ENCODE assay signal across 8 mouse cellular contexts in genomic region chr17:14279966-14280300, GRCm38 (mm10). TPM values are rescaled to one million over a fixed set of nuclear protein-coding genes. Genes with fewer than 3 reads are reported as not detected.
DNase-seq lines count a peak whose midpoint lies in the region; ATAC-seq lines count a peak whose summit lies in the region.

No protein-coding gene starts in this region.

- intact Hi-C loops in heart, postnatal 10 days (cut with DNase I) = loop anchor here (5.0 to 10.0 kb wide), 2 partner anchors 33 to 625 kb away; no protein-coding TSS in a partner anchor

- H3K9ac ChIP-seq in heart, embryonic 13.5 days = peak overlapping the region; percentile 38
- peak overlapping the region; percentile 44 for H3K9ac ChIP-seq in embryonic facial prominence, embryonic 11.5 days (replicated peaks; ENCODE audit: low read length)
- peak overlapping the region; percentile 44 for H3K9ac ChIP-seq in hindbrain, embryonic 16.5 days (ENCODE audit: low read depth, low read length)
- peak overlapping the region; percentile 26; the same call in 1 of the 2 replicates for H3K9ac ChIP-seq in midbrain, embryonic 15.5 days

- no peak for DNase-seq in heart, postnatal 10 days
- peak; percentile 3 for DNase-seq in embryonic facial prominence, embryonic 11.5 days (ENCODE audit: low spot score)
- DNase-seq in thymus, postnatal 10 days (ENCODE audit: low spot score in 2 of 2) = no peak
- no peak for DNase-seq in cerebellum, adult 11 months
- DNase-seq in T-cell, adult 2 months (ENCODE audit: low spot score) = no peak

- no peaks in the 10 kb centered on the region for H3K36me3 ChIP-seq in heart, embryonic 13.5 days
- H3K36me3 ChIP-seq in embryonic facial prominence, embryonic 11.5 days (replicated peaks; ENCODE audit: control insufficient read depth, insufficient read depth, low read depth, low read length) = no peaks in the 10 kb centered on the region
- no peaks in the 10 kb centered on the region for H3K36me3 ChIP-seq in hindbrain, embryonic 16.5 days (ENCODE audit: control insufficient read depth, insufficient read depth, low read length)
- no peaks in the 10 kb centered on the region for H3K36me3 ChIP-seq in midbrain, embryonic 15.5 days (replicated peaks)

- no peak for ATAC-seq in heart, embryonic 13.5 days (ENCODE audit: extremely low read depth, insufficient number of reproducible peaks, low FRiP score, low TSS enrichment)
- ATAC-seq in embryonic facial prominence, embryonic 11.5 days (replicated peaks; ENCODE audit: insufficient number of reproducible peaks, low FRiP score, low TSS enrichment, low read depth) = no peak
- peak; percentile 13; the same call in 1 of the 2 replicates for ATAC-seq in hindbrain, embryonic 16.5 days
- ATAC-seq in midbrain, embryonic 15.5 days (replicated peaks) = peak; percentile 25; the same call in 1 of the 2 replicates

- H3K27ac ChIP-seq in heart, embryonic 13.5 days (replicated peaks) = no peak overlapping the region
- no peak overlapping the region for H3K27ac ChIP-seq in embryonic facial prominence, embryonic 11.5 days (replicated peaks; ENCODE audit: low read depth, low read length)
- no peak overlapping the region for H3K27ac ChIP-seq in hindbrain, embryonic 16.5 days (ENCODE audit: low read depth, low read length)
- no peak overlapping the region for H3K27ac ChIP-seq in midbrain, embryonic 15.5 days

- peak overlapping the region; percentile 58 for H3K4me3 ChIP-seq in heart, embryonic 13.5 days
- H3K4me3 ChIP-seq in embryonic facial prominence, embryonic 11.5 days (ENCODE audit: low read depth, low read length) = peak overlapping the region; percentile 55
- H3K4me3 ChIP-seq in hindbrain, embryonic 16.5 days (ENCODE audit: low read length) = peak overlapping the region; percentile 58
- H3K4me3 ChIP-seq in midbrain, embryonic 15.5 days = peak overlapping the region; percentile 49

- H3K27me3 ChIP-seq in heart, embryonic 13.5 days (replicated peaks) = peaks cover 100% of the 10 kb centered on the region
- peaks cover 33% of the 10 kb centered on the region for H3K27me3 ChIP-seq in embryonic facial prominence, embryonic 11.5 days (ENCODE audit: control insufficient read depth, insufficient read depth, low read length)
- peaks cover 45% of the 10 kb centered on the region for H3K27me3 ChIP-seq in hindbrain, embryonic 16.5 days (replicated peaks; ENCODE audit: control insufficient read depth, insufficient read depth, low read length)
- H3K27me3 ChIP-seq in midbrain, embryonic 15.5 days (replicated peaks) = peaks cover 55% of the 10 kb centered on the region

- WGBS in heart, embryonic 13.5 days = 4% methylated on average over 10 of the region's 10 CpGs
- WGBS in embryonic facial prominence, embryonic 11.5 days = under 1% methylated on average over 10 of the region's 10 CpGs
- 1% methylated on average over 10 of the region's 10 CpGs for WGBS in hindbrain, embryonic 16.5 days
- 2% methylated on average over 10 of the region's 10 CpGs for WGBS in midbrain, embryonic 15.5 days

- H3K4me1 ChIP-seq in heart, embryonic 13.5 days = peaks cover 24% of the 10 kb centered on the region
- peaks cover 2% of the 10 kb centered on the region for H3K4me1 ChIP-seq in embryonic facial prominence, embryonic 11.5 days (ENCODE audit: control insufficient read depth, insufficient read depth, low read length)
- H3K4me1 ChIP-seq in hindbrain, embryonic 16.5 days (ENCODE audit: control insufficient read depth, insufficient read depth, low read depth, low read length) = peaks cover 13% of the 10 kb centered on the region
- peaks cover 18% of the 10 kb centered on the region for H3K4me1 ChIP-seq in midbrain, embryonic 15.5 days

- H3K4me2 ChIP-seq in heart, embryonic 13.5 days = peak overlapping the region; percentile 82
- H3K4me2 ChIP-seq in embryonic facial prominence, embryonic 11.5 days (ENCODE audit: low read depth, low read length) = peak overlapping the region; percentile 96
- H3K4me2 ChIP-seq in hindbrain, embryonic 16.5 days (ENCODE audit: low read length) = peak overlapping the region; percentile 94
- H3K4me2 ChIP-seq in midbrain, embryonic 15.5 days = peak overlapping the region; percentile 98

- no peaks in the 10 kb centered on the region for H3K9me3 ChIP-seq in heart, embryonic 13.5 days
- no peaks in the 10 kb centered on the region for H3K9me3 ChIP-seq in embryonic facial prominence, embryonic 11.5 days (replicated peaks; ENCODE audit: control insufficient read depth, low read length)
- no peaks in the 10 kb centered on the region for H3K9me3 ChIP-seq in hindbrain, embryonic 16.5 days (ENCODE audit: control insufficient read depth, low read length)
- no peaks in the 10 kb centered on the region for H3K9me3 ChIP-seq in midbrain, embryonic 15.5 days

RNA-seq across cellular contexts. Expression of gene Smoc2, which starts 0.6 kb away (rescaled TPM):
- polyA plus RNA-seq in heart, embryonic 13.5 days (2015; fragmentation: Nextera tagmentation; extraction: Ambion mirVana) = 39.0 and 48.1 TPM in 2 replicates
- 10 to 100 TPM; 43.1 to 44.3 TPM for total RNA-seq in heart, postnatal 10 days (2021)
- polyA plus RNA-seq in embryonic facial prominence, embryonic 11.5 days (2014; fragmentation: Nextera tagmentation; extraction: Ambion mirVana) = 40.8 and 45.0 TPM in 2 replicates
- polyA plus RNA-seq in hindbrain, embryonic 16.5 days (2015; fragmentation: Nextera tagmentation; extraction: Ambion mirVana) = 6.8 and 7.8 TPM in 2 replicates
- 2.9 and 3.3 TPM in 2 replicates for polyA plus RNA-seq in midbrain, embryonic 15.5 days (2015; fragmentation: Nextera tagmentation; extraction: Ambion mirVana)

Comparison
In these comparisons a context has a peak if more than half of its experiments do, and no peak if none do; other contexts are left out.
1. ATAC-seq: peak in hindbrain, embryonic 16.5 days (single experiment) and midbrain, embryonic 15.5 days (single experiment); none in heart, embryonic 13.5 days (single experiment) and embryonic facial prominence, embryonic 11.5 days (single experiment).
2. Peak in every context shown above with its lines, with median percentiles within 50 percentile points of each other: H3K4me2 ChIP-seq, H3K4me3 ChIP-seq and H3K9ac ChIP-seq.